Mouse (Mus musculus) left cerebral cortex, postnatal 10 days (tissue): ENCODE measurements around the gene Slc4a4. TPM values are rescaled to one million over a fixed set of nuclear protein-coding genes. Genes with fewer than 3 reads are reported as not detected.
A peak's percentile ranks its signal among the peaks of the same experiment; 100 is the strongest.

Experiments
- DNase-seq, 2 experiments: peaks; one replicate each; pipeline ENCODE4 v3.0.0; 2021 to 2022; ENCODE audit warnings: low spot score in 2 of 2, mixed read lengths in 1 of 2; ENCODE audit errors: extremely low spot score in 1 of 2
- intact Hi-C: fragments of 180-260 bp; cut with DNase I; formaldehyde crosslinking; loops from one replicate; pipeline ENCODE4 v1.15.1; 2025
- total RNA-seq, 2 experiments: library from RNA; stranded (reverse); gene quantifications; 2 replicates each; pipeline ENCODE4 v1.2.3; 2021

The Slc4a4 gene
- total RNA-seq, 2 experiments from 2014 or later, result 101 to 106 TPM

GRCm38 (mm10) chr5:88945661-88946339 lies 59.2 kb downstream of the Slc4a4 start:
- peak; percentile 43 to 55 for DNase-seq
- intact Hi-C loops, result no loop called here

- intact Hi-C loops, result no loop called here
- no peak for DNase-seq
Measured at GRCm38 (mm10) chr5:88950337-88950736, 63.7 kb downstream of the Slc4a4 start.

- intact Hi-C loops, result no loop called here
- no peak for DNase-seq
Measured at GRCm38 (mm10) chr5:88952757-88953577, 66.3 kb downstream of the Slc4a4 start.

GRCm38 (mm10) chr5:88957735-88958134 lies 71.1 kb downstream of the Slc4a4 start:
- intact Hi-C loops, result no loop called here
- no peak for DNase-seq

GRCm38 (mm10) chr5:88958966-88959365 lies 72.3 kb downstream of the Slc4a4 start:
- DNase-seq, result no peak
- intact Hi-C loops, result no loop called here

- intact Hi-C loops, result no loop called here
- no peak for DNase-seq
Measured at GRCm38 (mm10) chr5:88959412-88959811, 72.8 kb downstream of the Slc4a4 start.

GRCm38 (mm10) chr5:88960342-88961105 lies 73.9 kb downstream of the Slc4a4 start:
- intact Hi-C loops, result no loop called here
- no peak for DNase-seq

- intact Hi-C loops, result no loop called here
- DNase-seq, result no peak
Measured at GRCm38 (mm10) chr5:88961351-88961761, 74.7 kb downstream of the Slc4a4 start.

- DNase-seq, result peak in 1 of 2 experiments; percentile 35
- intact Hi-C loops, result no loop called here
Measured at GRCm38 (mm10) chr5:88964685-88965290, 78.2 kb downstream of the Slc4a4 start.

- DNase-seq, result no peak
- intact Hi-C loops, result no loop called here
Measured at GRCm38 (mm10) chr5:88966507-88966906, 79.9 kb downstream of the Slc4a4 start.

GRCm38 (mm10) chr5:88968923-88969639 lies 82.5 kb downstream of the Slc4a4 start:
- intact Hi-C loops, result no loop called here

GRCm38 (mm10) chr5:88971554-88971953 lies 84.9 kb downstream of the Slc4a4 start:
- intact Hi-C loops, result no loop called here
- no peak for DNase-seq

More at GRCm38 (mm10) chr5:88968923-88969639, 82.5 kb downstream of the Slc4a4 start:
- DNase-seq, result no peak

- no peak for DNase-seq
- intact Hi-C loops, result no loop called here
Measured at GRCm38 (mm10) chr5:88972277-88972676, 85.7 kb downstream of the Slc4a4 start.

- intact Hi-C loops, result no loop called here
- DNase-seq, result no peak
Measured at GRCm38 (mm10) chr5:88973130-88973529, 86.5 kb downstream of the Slc4a4 start.

- DNase-seq, result no peak
- intact Hi-C loops, result no loop called here
Measured at GRCm38 (mm10) chr5:88975694-88976093, 89.1 kb downstream of the Slc4a4 start.

GRCm38 (mm10) chr5:88976428-88976827 lies 89.8 kb downstream of the Slc4a4 start:
- no peak for DNase-seq

GRCm38 (mm10) chr5:88980740-88981139 lies 94.1 kb downstream of the Slc4a4 start:
- no peak for DNase-seq
- intact Hi-C loops, result no loop called here

More at GRCm38 (mm10) chr5:88976428-88976827, 89.8 kb downstream of the Slc4a4 start:
- intact Hi-C loops, result no loop called here

GRCm38 (mm10) chr5:88981243-88982014 lies 94.8 kb downstream of the Slc4a4 start:
- no peak for DNase-seq
- intact Hi-C loops, result no loop called here
